Mouse (Mus musculus): ENCODE data around the gene Fut8. TPM values are rescaled to one million over a fixed set of nuclear protein-coding genes. Genes with fewer than 3 reads are reported as not detected.
"Not testable (repeated sequence)": the region's sequence is repeated elsewhere in the genome, so short reads cannot be mapped to it uniquely, and the experiment has no call there.

The Fut8 gene
- polyA plus RNA-seq, 1 experiment from 2014 or later, result 9.7 TPM

- Histone ChIP-seq H3K9ac (no peak overlapping the region), H3K4me3 (replicated peaks) (no peak overlapping the region), H3K4me1 (replicated peaks) (no peaks in the 10 kb centered on the region), H3K4me2 (no peak overlapping the region), H3K36me3 (replicated peaks) (no peaks in the 10 kb centered on the region), H3K9me3 (replicated peaks) (no peaks in the 10 kb centered on the region), H3K27ac (replicated peaks) (no peak overlapping the region), H3K27me3 (no peaks in the 10 kb centered on the region)
- WGBS (ENCODE audit: insufficient replicate concordance), result 80% methylated on average over 2 of the region's 2 CpGs
- no peak for ATAC-seq (ENCODE audit: insufficient read depth)
Measured at GRCm38 (mm10) chr12:77263816-77264215, 25.9 kb downstream of the Fut8 start.

- H3K4me1 ChIP-seq (replicated peaks), result no peaks in the 10 kb centered on the region
Measured at GRCm38 (mm10) chr12:77270694-77271093, 32.8 kb downstream of the Fut8 start.

DNA sequence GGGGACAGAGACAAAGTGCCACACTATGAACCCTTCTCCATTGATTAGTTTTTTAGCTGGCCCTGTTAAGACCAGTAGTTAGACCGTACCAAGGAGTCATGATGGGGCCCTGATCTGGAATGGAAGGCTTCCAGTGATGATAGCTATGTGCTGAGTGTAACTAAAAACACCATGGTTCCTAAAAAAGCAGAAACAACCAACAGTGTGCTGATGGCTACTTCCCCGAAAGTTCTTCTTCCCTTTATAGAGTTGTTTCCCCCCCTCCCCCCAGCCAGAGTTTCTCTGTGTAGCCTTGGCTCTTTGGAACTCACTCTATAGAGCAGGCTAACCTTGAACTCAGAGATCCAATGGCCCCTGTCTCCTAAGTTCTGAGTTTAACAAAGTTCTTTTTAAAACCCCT, 50.6 kb downstream of the Fut8 start:
- no peak overlapping the region for H3K27ac ChIP-seq (replicated peaks)
- 51% methylated on average over 2 of the region's 2 CpGs for WGBS (ENCODE audit: insufficient replicate concordance)
- no peaks in the 10 kb centered on the region for H3K27me3 ChIP-seq
- peaks cover 5% of the 10 kb centered on the region; the same call in 1 of the 2 replicates for H3K4me1 ChIP-seq (replicated peaks)
- ATAC-seq (ENCODE audit: insufficient read depth), result no peak
- no peak overlapping the region for H3K9ac ChIP-seq
- H3K4me2 ChIP-seq, result no peak overlapping the region
- H3K36me3 ChIP-seq (replicated peaks), result no peaks in the 10 kb centered on the region
- no peaks in the 10 kb centered on the region for H3K9me3 ChIP-seq (replicated peaks)
- no peak overlapping the region for H3K4me3 ChIP-seq (replicated peaks)

More at GRCm38 (mm10) chr12:77270694-77271093, 32.8 kb downstream of the Fut8 start:
- Histone ChIP-seq H3K9ac (no peak overlapping the region), H3K4me2 (no peak overlapping the region), H3K27me3 (no peaks in the 10 kb centered on the region), H3K9me3 (replicated peaks) (no peaks in the 10 kb centered on the region), H3K27ac (replicated peaks) (no peak overlapping the region), H3K4me3 (replicated peaks) (no peak overlapping the region), H3K36me3 (replicated peaks) (no peaks in the 10 kb centered on the region)
- ATAC-seq (ENCODE audit: insufficient read depth), result no peak
- 44% methylated on average over 3 of the region's 3 CpGs for WGBS (ENCODE audit: insufficient replicate concordance)

GRCm38 (mm10) chr12:77291017-77291416, 53.1 kb downstream of the Fut8 start:
- no peaks in the 10 kb centered on the region for H3K27me3 ChIP-seq
- peaks cover 5% of the 10 kb centered on the region; the same call in 1 of the 2 replicates for H3K4me1 ChIP-seq (replicated peaks)
- H3K27ac ChIP-seq (replicated peaks), result no peak overlapping the region
- H3K9me3 ChIP-seq (replicated peaks), result no peaks in the 10 kb centered on the region
- no peak overlapping the region for H3K9ac ChIP-seq
- H3K36me3 ChIP-seq (replicated peaks), result no peaks in the 10 kb centered on the region
- 71% methylated on average over 4 of the region's 4 CpGs for WGBS (ENCODE audit: insufficient replicate concordance)
- ATAC-seq (ENCODE audit: insufficient read depth), result no peak
- no peak overlapping the region for H3K4me2 ChIP-seq
- H3K4me3 ChIP-seq (replicated peaks), result no peak overlapping the region

DNA sequence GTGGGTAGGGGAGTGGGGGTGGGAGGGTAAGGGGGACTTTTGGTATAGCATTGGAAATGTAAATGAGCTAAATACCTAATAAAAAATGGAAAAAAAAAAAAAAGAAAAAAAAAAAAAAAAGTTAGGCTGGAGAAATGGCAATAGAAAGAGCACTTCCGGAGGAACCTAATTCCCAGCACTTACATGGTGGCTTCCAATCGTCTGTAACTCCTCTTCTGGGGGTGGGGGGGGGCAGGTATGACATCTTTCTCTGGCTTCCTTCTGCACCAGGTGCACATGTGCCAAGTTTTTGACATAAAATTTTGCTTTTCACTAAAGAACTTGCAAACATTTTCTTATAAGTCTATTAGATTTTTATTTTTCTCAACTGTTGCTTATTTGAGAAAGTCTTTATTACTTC, 53.9 kb downstream of the Fut8 start:
- not testable (repeated sequence) for ATAC-seq (ENCODE audit: insufficient read depth); H3K9me3 ChIP-seq (replicated peaks); H3K27me3 ChIP-seq; H3K36me3 ChIP-seq (replicated peaks); H3K4me1 ChIP-seq (replicated peaks); H3K27ac ChIP-seq (replicated peaks); H3K4me3 ChIP-seq (replicated peaks); H3K4me2 ChIP-seq; H3K9ac ChIP-seq
- WGBS (ENCODE audit: insufficient replicate concordance), result 49% methylated on average over 2 of the region's 2 CpGs

DNA sequence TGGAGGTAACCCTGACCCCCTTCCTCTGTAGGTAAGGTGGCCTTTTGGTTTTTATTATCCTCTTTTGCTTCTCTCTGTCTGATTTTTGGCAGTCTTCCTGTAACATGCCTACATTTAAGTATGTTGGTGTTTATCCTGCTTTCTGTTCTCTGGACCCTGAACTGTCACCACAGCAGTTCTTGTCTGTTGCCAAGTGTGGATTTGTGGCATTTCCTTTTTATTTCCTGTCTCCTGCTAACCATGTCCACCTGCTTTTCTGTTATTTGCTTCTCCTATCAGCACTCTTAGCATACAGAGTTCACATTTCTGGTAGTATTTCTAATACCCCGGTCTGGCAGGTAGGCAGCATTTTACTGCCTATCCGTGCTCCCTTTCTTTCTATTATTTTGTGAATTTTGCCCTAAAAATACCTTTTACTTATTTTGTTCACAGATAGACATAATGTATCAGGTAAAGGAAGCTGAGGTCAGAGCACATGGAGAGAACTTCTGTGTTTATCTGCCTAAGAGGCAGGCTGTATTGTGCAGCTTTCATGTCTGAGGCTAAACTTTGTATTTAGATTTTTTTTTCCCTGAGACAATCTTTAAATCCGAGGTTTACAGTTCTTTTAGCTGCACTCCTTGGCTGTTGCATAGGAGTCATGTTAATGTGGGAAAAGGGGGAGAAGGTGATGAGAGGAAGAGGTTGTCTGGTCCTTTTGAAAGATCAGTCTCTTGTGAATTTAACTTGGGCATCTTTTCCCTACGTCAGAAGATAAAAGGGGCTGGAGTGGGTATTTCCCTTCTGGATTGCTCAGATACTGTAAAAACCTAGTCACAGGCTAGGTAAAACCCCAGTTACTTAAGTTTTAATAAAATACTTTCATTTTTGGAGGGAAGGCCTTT, 54.7 kb downstream of the Fut8 start:
- H3K27ac ChIP-seq (replicated peaks), result no peak overlapping the region
- 45% methylated on average over 4 of the region's 4 CpGs for WGBS (ENCODE audit: insufficient replicate concordance)
- H3K36me3 ChIP-seq (replicated peaks), result no peaks in the 10 kb centered on the region
- H3K9ac ChIP-seq, result no peak overlapping the region
- no peak overlapping the region for H3K4me2 ChIP-seq
- no peak for ATAC-seq (ENCODE audit: insufficient read depth)
- no peaks in the 10 kb centered on the region for H3K9me3 ChIP-seq (replicated peaks)
- H3K4me1 ChIP-seq (replicated peaks), result peaks cover 5% of the 10 kb centered on the region; the same call in 1 of the 2 replicates
- no peaks in the 10 kb centered on the region for H3K27me3 ChIP-seq
- H3K4me3 ChIP-seq (replicated peaks), result no peak overlapping the region

DNA sequence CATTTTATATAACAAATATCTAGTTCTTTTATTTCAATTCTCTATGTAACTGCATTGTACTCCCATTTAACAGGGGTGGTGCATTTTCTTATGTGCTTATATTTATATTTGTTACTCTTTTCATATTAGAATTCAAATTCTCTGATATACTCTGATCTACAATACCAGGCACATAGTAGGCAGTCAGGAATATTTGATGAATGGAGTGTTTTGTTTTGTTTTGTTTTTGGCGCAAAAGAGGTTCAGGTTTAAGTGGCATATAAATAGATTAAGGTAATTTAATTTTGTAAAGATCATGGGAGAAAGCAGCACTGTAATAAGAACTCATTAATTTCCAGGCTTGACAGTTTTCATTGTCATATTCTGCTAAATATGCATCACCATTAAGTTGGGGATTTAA, 58.2 kb downstream of the Fut8 start:
- Histone ChIP-seq H3K27me3 (no peaks in the 10 kb centered on the region), H3K9me3 (replicated peaks) (no peaks in the 10 kb centered on the region), H3K27ac (replicated peaks) (no peak overlapping the region), H3K4me2 (no peak overlapping the region), H3K36me3 (replicated peaks) (no peaks in the 10 kb centered on the region), H3K4me1 (replicated peaks) (peaks cover 5% of the 10 kb centered on the region; the same call in 1 of the 2 replicates), H3K9ac (no peak overlapping the region), H3K4me3 (replicated peaks) (no peak overlapping the region)
- no peak for ATAC-seq (ENCODE audit: insufficient read depth)
- WGBS (ENCODE audit: insufficient replicate concordance), result 75% methylated on average over 1 of the region's 1 CpGs

GRCm38 (mm10) chr12:77297114-77297513, 59.2 kb downstream of the Fut8 start:
- Histone ChIP-seq H3K27me3 (no peaks in the 10 kb centered on the region), H3K27ac (replicated peaks) (no peak overlapping the region), H3K9me3 (replicated peaks) (no peaks in the 10 kb centered on the region), H3K4me2 (no peak overlapping the region), H3K4me1 (replicated peaks) (peaks cover 5% of the 10 kb centered on the region; the same call in 1 of the 2 replicates), H3K4me3 (replicated peaks) (no peak overlapping the region), H3K9ac (no peak overlapping the region), H3K36me3 (replicated peaks) (no peaks in the 10 kb centered on the region)
- ATAC-seq (ENCODE audit: insufficient read depth), result no peak
- 75% methylated on average over 4 of the region's 4 CpGs for WGBS (ENCODE audit: insufficient replicate concordance)

DNA sequence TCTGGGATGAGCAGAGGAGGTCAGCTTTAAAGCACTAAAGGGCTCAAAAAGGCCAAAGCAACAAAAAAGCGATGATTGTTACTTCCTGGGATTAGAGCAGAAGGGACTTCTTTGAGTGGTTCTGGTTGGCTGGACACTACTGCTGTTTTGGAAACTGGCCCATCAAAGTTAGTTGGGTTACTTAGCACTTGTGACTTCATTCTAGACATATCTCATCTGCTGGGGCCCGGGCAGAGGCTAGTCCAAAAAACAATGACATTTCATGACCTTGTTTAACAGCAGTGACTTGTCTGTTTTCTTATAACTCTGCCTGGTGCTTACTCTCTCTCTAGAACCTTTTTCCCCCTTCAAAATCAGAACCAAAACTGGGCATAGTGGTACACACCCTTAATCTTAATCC, 59.9 kb downstream of the Fut8 start:
- 59% methylated on average over 2 of the region's 2 CpGs for WGBS (ENCODE audit: insufficient replicate concordance)
- no peak overlapping the region for H3K4me2 ChIP-seq
- no peak overlapping the region for H3K9ac ChIP-seq
- no peak overlapping the region for H3K4me3 ChIP-seq (replicated peaks)
- no peaks in the 10 kb centered on the region for H3K9me3 ChIP-seq (replicated peaks)
- H3K4me1 ChIP-seq (replicated peaks), result peaks cover under 1% of the 10 kb centered on the region; the same call in 1 of the 2 replicates
- no peak overlapping the region for H3K27ac ChIP-seq (replicated peaks)
- no peaks in the 10 kb centered on the region for H3K27me3 ChIP-seq
- ATAC-seq (ENCODE audit: insufficient read depth), result no peak
- no peaks in the 10 kb centered on the region for H3K36me3 ChIP-seq (replicated peaks)

DNA sequence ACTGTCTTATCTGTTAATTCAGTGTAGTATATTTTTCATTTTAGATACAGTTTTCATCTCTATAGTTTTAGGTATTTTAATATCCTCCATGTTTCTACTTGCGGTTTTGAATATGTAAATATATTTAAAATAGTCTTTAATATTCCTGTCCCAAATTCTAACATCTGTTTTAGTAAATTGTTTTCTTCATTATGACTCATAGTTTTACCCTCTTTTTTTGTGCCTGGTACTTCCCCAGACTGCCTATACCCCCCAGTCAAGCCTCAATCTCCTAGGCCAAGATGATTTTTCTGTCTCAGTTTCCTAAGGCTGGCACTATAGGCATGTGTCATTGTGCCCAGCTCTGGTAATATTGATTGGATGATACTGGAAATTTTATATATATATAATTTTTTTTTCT, 64.1 kb downstream of the Fut8 start:
- Histone ChIP-seq H3K36me3 (replicated peaks) (no peaks in the 10 kb centered on the region), H3K27me3 (no peaks in the 10 kb centered on the region), H3K9me3 (replicated peaks) (no peaks in the 10 kb centered on the region), H3K27ac (replicated peaks) (no peak overlapping the region), H3K4me1 (replicated peaks) (0 out of 2 replicates have a peak, but pooled peaks cover 2% of the 10 kb centered on the region), H3K9ac (no peak overlapping the region), H3K4me3 (replicated peaks) (no peak overlapping the region), H3K4me2 (no peak overlapping the region)
- no peak for ATAC-seq (ENCODE audit: insufficient read depth)
- WGBS (ENCODE audit: insufficient replicate concordance), result 82% methylated on average over 1 of the region's 1 CpGs

- ATAC-seq (ENCODE audit: insufficient read depth), result no peak
- no peak overlapping the region for H3K4me2 ChIP-seq
- no peak overlapping the region for H3K9ac ChIP-seq
- no peaks in the 10 kb centered on the region for H3K36me3 ChIP-seq (replicated peaks)
- 0 out of 2 replicates have a peak, but pooled peaks cover 2% of the 10 kb centered on the region for H3K4me1 ChIP-seq (replicated peaks)
- no peaks in the 10 kb centered on the region for H3K27me3 ChIP-seq
- H3K9me3 ChIP-seq (replicated peaks), result no peaks in the 10 kb centered on the region
- no peak overlapping the region for H3K4me3 ChIP-seq (replicated peaks)
- H3K27ac ChIP-seq (replicated peaks), result no peak overlapping the region
Measured at GRCm38 (mm10) chr12:77303367-77303766, 65.4 kb downstream of the Fut8 start.

Measured in liver, embryonic 15.5 days (tissue).